Mouse (Mus musculus) brain, embryonic 14.5 days (tissue): ENCODE results near the gene Nlgn2. TPM values are rescaled to one million over a fixed set of nuclear protein-coding genes. Genes with fewer than 3 reads are reported as not detected.

ENCODE experiments used
- DNase-seq: peaks from one replicate; pipeline ENCODE4 v3.0.0-alpha.2; 2011; ENCODE audit warnings: low read depth
- CTCF ChIP-seq: fragments of 200-500 bp; IDR thresholded peaks from 2 replicates; pipeline ENCODE4 v1.5.1; 2012; ENCODE audit warnings: inconsistent platforms, mild to moderate bottlenecking, moderate library complexity, borderline replicate concordance; ENCODE audit not compliant: insufficient read depth, insufficient read length; ENCODE audit errors: extremely low read depth
- POLR2A ChIP-seq: fragments of 200-500 bp; IDR thresholded peaks from 2 replicates; pipeline ENCODE4 v1.6.1; 2012; ENCODE audit warnings: mild to moderate bottlenecking, inconsistent platforms, borderline replicate concordance; ENCODE audit not compliant: poor library complexity, insufficient read depth, insufficient read length, severe bottlenecking; ENCODE audit errors: extremely low read depth
- polyA plus RNA-seq: library from polyadenylated mRNA; depleted of rRNA; stranded (reverse); fragments of >200 nt; gene quantifications from 2 replicates; pipeline ENCODE4 v1.2.3, GENCODE M21; 2012

The Nlgn2 gene
- polyA plus RNA-seq, 1 experiment: 183 TPM

DNA sequence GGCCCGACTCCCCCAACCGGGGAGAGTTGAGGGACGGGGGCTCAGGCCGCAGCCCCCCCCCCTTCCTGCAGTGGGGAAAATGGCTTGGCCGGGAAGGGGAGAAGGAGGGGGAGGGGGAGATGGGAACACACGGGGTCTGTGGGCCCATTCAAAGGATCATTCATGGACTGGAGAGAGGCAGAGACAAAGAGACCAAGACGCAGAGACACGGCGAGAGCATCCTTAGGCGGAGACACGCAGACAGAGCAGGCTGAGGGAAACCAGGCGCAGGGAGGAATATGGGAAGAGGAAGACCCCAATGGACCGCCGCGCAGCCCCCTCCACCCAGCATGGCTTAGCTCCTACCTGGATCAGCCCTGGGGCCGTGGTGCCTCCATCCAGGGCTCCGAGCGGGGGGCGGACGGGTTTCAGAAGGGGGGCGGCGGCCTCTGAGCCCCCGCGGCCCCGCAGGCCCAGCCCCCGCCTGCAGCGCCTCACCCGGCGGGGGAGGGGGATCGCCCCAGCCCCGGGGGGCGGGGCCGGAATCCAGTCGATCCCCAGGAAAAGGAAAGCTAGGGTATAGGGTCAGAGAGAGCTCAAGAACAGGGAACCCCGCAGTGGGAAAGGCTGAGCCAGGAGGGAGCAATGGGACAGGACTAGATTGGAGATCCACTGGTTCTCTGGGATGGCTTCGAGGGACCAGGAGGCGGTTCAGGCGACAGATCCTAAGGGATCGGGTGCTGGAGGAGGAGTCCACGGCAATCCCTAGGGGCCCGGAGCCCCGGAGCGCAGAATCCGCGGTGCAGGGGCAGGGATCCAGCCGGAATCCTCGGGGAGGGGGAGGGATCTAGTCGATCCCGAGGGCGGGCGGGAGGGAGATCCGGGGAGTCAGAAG is 644 bp downstream of the Nlgn2 start:
- no peak for TF ChIP-seq CTCF
- TF ChIP-seq POLR2A: 0 out of 2 replicates have a peak, but pooled peaks have one; percentile 14
- DNase-seq: peak; percentile 69

DNA sequence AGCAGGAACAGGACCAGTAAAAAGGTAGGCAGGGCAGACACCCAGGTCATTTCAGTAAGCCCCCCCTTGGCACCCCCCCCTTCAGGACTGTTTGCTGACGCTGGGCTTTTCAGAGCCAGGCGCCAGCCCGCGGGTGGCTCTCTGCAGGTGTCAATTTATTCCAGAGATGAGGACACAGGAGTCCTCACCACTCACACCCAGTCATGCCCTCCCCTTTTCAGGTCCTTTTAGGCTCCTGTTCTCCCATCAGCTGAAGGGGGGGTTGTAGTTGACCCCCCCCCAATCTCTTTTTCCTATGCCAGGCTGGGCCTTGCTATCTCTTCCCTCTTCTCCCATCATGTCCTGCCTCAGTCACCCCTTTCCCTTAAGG is 1.6 kb downstream of the Nlgn2 start:
- DNase-seq: peak; percentile 31
- no peak for TF ChIP-seq CTCF
- TF ChIP-seq POLR2A: no peak

DNA sequence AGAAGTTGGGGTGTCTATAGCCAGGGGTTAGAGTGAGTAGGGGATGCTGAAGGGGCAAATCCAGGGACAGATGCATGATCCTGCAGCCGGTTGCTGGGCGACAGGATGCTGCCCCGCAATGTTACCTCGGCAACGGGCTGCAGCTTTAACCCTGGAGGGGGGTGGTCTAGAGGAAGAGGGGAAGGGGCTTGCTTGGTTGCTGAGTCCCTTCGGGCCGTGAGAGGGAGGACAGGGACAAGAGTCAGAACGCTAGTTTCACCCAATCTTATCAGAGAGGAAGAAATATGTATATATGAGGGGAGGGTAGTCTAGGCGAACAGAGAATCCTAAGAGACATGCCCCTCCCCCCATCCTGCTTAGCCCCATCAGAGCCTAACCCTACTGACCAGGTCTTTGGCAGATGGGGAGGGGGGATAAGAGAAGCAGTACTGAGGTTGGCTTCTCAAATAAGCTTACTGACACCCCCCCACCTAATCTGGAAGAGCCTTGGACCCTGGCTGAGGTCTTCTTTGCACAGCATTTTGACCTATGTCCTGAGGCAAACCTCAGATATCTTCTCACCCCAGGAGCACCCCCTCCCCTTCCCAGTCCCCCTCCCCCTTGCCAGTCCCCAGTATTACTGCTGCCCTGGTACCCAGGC is 2.1 kb downstream of the Nlgn2 start:
- no peak for TF ChIP-seq CTCF
- DNase-seq: peak; percentile 63

DNA sequence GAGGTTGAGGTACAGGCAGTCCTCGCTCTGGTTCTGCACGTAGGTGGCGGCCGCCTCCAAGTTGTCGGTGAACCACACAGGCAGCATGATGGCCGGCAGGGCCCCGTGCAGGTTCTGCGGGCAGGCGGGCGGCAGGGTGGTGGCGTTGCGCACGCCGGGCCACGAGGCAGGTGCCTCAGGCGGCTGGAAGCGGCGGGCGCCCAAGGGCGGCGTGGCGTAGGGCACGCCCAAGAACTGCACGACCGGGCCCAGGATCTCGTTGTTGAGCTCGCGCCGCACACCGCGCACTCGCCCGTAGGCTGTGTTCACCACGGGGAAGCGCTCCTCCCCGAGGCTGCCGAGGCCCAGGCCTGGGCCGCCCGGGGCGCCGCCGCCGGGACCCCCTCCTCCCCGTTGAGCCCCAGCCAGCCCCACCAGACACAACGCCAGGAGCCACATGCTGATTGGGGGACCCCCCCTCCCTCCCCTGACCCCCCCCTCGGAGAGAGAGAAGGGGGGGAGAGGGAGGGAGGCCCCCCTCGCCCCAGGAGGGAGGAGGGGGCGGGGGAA is 3.5 kb downstream of the Nlgn2 start:
- TF ChIP-seq POLR2A: no peak
- DNase-seq: peak; percentile 51

DNA sequence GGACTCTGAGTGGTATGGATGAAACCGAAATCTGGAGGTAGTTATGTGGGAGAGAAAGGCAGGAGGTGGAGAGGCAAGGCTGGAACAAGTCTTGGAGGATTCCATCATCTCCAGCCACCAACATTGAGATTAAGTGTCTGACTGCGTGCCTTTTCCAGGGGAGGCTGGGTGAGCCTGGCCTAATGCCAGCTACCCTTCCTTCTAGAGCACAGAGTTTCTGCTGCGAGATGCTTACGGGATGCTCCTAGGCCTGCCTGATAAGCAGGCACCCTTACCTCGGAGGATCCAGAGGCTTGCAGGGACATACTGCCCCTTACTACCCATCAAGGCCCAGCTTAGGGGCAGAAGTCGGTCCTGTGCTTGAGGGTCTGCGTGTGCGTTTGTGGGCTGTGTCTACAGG is 4.0 kb downstream of the Nlgn2 start:
- peak; percentile 14 for DNase-seq
- TF ChIP-seq POLR2A (no peak), CTCF (no peak)

DNA sequence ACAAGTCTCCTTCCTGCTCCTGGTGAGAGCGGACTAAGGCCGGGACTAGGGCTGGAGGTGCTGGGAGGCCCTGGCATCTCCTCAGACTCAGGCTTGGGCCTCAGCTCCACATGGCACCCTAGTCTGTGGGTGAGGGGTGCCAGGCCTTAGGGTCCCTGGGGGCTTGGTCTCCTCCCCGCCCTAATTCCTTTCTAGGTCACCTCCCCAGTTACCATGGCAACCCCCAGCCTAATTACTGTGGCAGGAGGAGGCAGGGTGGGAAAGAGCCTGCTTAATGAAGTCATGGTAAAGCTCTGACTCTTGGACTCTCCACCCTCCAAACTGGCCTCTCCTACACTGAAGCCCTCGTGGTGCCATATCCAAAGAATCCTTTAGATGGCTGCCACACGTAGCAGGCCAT is 8.8 kb downstream of the Nlgn2 start:
- TF ChIP-seq POLR2A (no peak), CTCF (no peak)
- no peak for DNase-seq

DNA sequence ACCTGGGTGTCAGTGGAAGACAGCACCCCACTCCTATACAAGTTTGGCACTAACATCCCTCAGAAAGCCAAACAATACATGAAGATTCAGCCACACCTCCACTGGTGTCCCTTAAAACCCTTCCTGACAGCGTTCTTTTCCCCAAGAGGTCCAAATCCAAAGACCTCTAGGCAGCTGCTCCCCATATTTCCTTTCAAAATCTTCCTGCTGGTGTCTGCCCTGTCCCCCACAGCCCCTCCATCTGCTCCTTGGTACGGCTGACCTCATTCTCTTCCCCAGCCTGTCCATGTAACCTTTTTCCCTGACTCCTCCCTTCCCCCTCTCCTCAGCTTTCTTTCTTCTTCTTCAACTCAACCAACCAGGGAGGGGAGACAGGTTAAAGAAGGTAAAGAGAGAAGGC is 14.1 kb downstream of the Nlgn2 start:
- DNase-seq: no peak
- TF ChIP-seq CTCF (no peak), POLR2A (no peak)

DNA sequence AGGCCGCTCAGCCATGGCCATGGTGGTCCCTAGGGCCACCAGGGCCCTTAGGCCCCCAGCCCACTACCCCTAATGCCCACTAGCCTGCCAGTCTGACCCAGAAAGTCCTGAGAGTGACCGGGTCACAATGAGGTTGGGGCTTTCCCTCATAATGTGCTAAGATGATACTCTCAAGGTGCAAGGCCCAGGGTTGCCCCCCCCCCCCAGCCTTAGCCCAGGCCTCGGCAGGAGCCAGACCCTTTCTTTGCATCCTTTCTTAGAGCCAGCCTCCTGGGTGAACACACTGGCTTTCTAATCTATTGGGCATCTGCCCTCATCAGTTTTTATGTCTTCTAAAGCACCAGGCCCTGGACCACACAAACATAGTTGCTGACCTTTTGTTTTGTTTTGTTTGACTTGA is 15.5 kb downstream of the Nlgn2 start, which contains the start of gene Spem1:
Gene Spem1 (minus strand): TSS at position 101 of the 400 bp plus-strand sequence.
- TF ChIP-seq CTCF (no peak), POLR2A (no peak)

DNA sequence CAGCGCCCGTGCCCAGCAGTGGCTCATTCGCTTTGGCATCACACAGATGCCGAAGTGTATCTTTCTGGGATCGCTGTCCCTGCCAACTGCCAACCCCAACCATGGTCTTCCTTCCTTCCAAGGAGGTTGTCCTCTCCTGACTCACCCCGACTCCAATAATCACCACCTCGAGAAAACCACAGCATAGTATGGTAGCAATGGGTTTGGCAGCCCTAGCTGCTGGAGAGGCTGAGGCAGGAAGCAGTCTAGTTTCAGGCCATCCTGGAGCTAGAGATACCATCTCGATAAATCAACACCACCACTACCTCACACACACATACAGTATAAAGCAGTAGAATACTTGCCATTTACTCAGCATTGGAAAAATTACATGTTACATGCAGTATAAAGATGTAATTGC is 18.7 kb downstream of the Nlgn2 start:
- TF ChIP-seq POLR2A (no peak), CTCF (no peak)

More for the DNA sequence above, 15.5 kb downstream of the Nlgn2 start, which contains the start of gene Spem1:
- no peak for DNase-seq

DNA sequence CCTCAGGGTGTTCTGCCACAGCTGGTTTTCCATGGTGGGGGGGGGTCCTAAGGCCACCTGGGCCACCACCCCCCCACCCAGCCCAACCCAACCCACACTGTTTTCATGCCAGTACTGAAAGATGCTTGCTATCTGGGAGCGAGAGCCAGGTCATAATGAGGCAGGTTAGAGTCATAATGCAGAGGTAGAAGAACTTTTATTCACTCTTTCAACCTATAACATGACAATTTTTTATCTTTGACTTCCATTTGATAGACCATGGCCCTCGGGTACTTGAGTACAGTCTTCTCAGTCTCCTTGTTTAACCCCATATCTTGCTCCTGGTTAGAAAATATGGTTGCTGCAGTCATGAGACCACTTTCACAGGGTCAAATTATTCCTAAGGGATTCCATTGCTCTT is 19.2 kb downstream of the Nlgn2 start, which contains the start of gene Spem2:
Gene Spem2 (minus strand): TSS at position 101 of the 400 bp plus-strand sequence.
- TF ChIP-seq POLR2A: no peak
- TF ChIP-seq CTCF: no peak
- DNase-seq: no peak

More for the DNA sequence above, 18.7 kb downstream of the Nlgn2 start:
- DNase-seq: no peak

DNA sequence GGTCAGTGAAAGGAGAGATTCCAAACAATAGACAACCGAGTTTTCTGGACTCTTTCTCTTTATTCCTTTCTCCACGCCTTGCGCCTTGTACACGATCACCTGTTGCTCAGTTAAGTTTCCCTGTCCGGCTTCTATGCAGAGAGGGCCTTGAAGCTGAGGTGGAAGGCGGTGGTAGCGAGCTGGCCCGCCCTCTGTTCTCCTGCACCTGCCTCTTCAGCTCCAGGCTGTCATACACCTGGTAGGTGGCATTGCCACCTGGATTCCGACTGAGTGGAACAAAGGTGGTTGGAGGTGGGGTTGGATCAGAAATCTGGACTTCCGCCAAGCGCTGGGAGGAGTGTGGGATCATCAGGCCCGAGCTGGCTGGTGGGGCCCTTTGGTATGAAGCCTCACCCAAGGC is 21.1 kb downstream of the Nlgn2 start:
- TF ChIP-seq CTCF: no peak
- no peak for TF ChIP-seq POLR2A
- no peak for DNase-seq

DNA sequence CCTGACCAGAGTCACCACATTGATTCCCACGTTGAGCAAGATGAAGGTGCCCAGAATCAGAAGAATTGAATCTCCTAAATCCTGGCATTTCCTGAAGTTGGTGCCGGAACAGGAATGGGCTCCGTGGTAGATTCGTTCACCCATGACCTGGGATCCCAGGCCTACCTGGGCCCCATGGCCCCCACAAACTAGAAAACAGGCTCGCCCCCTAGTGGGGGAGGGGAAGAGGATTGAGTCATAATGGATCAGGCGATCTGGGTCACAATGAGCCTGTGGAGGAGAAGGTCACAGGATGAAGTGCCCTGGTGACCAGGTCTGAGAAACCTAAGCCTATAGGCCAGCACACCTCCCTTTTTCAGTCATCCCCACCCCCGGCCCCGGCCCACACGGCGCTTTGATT is 22.4 kb downstream of the Nlgn2 start, which contains the start of gene Gm39566:
Gene Gm39566 (minus strand): TSS at position 144 of the 400 bp plus-strand sequence.
- no peak for TF ChIP-seq POLR2A
- TF ChIP-seq CTCF: no peak

DNA sequence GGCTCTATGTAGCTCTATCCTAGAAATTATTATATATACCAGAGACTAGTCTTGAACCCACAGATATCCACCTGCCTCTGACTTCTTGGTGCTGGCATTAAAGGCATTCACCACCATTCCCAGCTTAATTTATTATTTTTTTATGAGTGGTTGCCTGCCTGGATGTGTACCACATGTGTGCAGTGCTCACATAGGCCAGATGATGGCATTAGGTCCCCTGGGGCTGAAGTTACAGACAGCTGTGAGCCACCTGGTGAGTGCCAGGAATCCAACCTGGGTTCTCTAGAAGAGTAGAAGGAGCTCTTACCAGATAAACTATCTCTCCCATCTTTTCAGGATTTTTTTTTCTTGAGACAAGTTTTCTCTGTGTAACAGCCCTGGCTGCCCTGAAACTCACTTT is 27.3 kb downstream of the Nlgn2 start:
- no peak for TF ChIP-seq CTCF
- TF ChIP-seq POLR2A: no peak

More for the DNA sequence above, 22.4 kb downstream of the Nlgn2 start, which contains the start of gene Gm39566:
- DNase-seq: no peak

More for the DNA sequence above, 27.3 kb downstream of the Nlgn2 start:
- DNase-seq: no peak
